Mouse (Mus musculus) heart, postnatal 0 days (tissue): ENCODE measurements around the gene Abcc3. TPM values are rescaled to one million over a fixed set of nuclear protein-coding genes. Genes with fewer than 3 reads are reported as not detected.

ENCODE experiments used
- ATAC-seq: fragments of 200-750 bp; cut with Nextera tagmentation; 2 replicates; pipeline ENCODE4 v1.8.0; 2017; ENCODE audit warnings: low read depth, moderate number of reproducible peaks, moderate library complexity; ENCODE audit not compliant: insufficient read depth
- DNase-seq: peaks from one replicate; pipeline ENCODE4 v3.0.0-alpha.2; 2016; ENCODE audit warnings: low spot score
- H3K27ac ChIP-seq: fragments of 300-500 bp; sonication (generic); 2 replicates; pipeline ENCODE4 v1.5.1; 2014; ENCODE audit warnings: low read depth, mild to moderate bottlenecking
- H3K27me3 ChIP-seq: fragments of 300-500 bp; sonication (generic); 2 replicates; pipeline ENCODE4 v1.6.1; 2014; ENCODE audit warnings: low read length, mixed read lengths; ENCODE audit not compliant: control insufficient read depth, insufficient read depth
- H3K36me3 ChIP-seq: fragments of 300-500 bp; sonication (generic); replicated peaks from 2 replicates; pipeline ENCODE4 v1.6.1; 2014; ENCODE audit warnings: low read length, mixed read lengths; ENCODE audit not compliant: control insufficient read depth, insufficient read depth
- H3K4me1 ChIP-seq: fragments of 300-500 bp; sonication (generic); 2 replicates; pipeline ENCODE4 v1.6.1; 2014; ENCODE audit warnings: antibody characterized with exemption; ENCODE audit not compliant: control insufficient read depth, insufficient read depth
- H3K4me2 ChIP-seq: fragments of 300-500 bp; sonication (generic); 2 replicates; pipeline ENCODE4 v1.6.1; 2014; ENCODE audit warnings: low read depth, mild to moderate bottlenecking, low read length, moderate library complexity
- H3K4me3 ChIP-seq: fragments of 300-500 bp; sonication (generic); 2 replicates; pipeline ENCODE4 v1.5.1; 2014; ENCODE audit warnings: low read depth, low read length
- H3K9ac ChIP-seq: fragments of 300-500 bp; sonication (generic); replicated peaks from 2 replicates; pipeline ENCODE4 v1.6.1; 2014; ENCODE audit warnings: low read depth, low read length, mixed read lengths
- H3K9me3 ChIP-seq: fragments of 300-500 bp; sonication (generic); replicated peaks from 2 replicates; pipeline ENCODE4 v1.6.1; 2016; ENCODE audit warnings: low read length; ENCODE audit not compliant: control insufficient read depth
- CTCF ChIP-seq: IDR thresholded peaks from 2 replicates; pipeline ENCODE4 v1.5.1; 2016; ENCODE audit warnings: antibody characterized with exemption, control low read depth, low read depth
- EP300 ChIP-seq: IDR thresholded peaks from 2 replicates; pipeline ENCODE4 v1.6.1; 2016; ENCODE audit warnings: antibody characterized with exemption, low read depth
- WGBS: fragments of 180-500 bp; shearing (Covaris S2); extraction: QIAGEN DNeasy Blood & Tissue Kit; methylation state at CpG from one replicate; pipeline ENCODE4 v1.1.7; 2014; 5-methylcytosine and 5-hydroxymethylcytosine counted together
- polyA plus RNA-seq: library from polyadenylated mRNA; unstranded; fragments of >200 nt; fragmentation: Nextera tagmentation; extraction: Ambion mirVana; gene quantifications from 2 replicates; pipeline ENCODE4 v1.2.1, GENCODE M21; 2015
- total RNA-seq: library from RNA; depleted of rRNA; stranded (reverse); fragments of >200 nt; gene quantifications from 2 replicates; pipeline ENCODE4 v1.2.3, GENCODE M21; 2014; ENCODE audit warnings: low replicate concordance

Gene Abcc3
- total and polyA plus RNA-seq, 2 experiments from 2014 or later: 0.72 to 14.5 TPM

DNA sequence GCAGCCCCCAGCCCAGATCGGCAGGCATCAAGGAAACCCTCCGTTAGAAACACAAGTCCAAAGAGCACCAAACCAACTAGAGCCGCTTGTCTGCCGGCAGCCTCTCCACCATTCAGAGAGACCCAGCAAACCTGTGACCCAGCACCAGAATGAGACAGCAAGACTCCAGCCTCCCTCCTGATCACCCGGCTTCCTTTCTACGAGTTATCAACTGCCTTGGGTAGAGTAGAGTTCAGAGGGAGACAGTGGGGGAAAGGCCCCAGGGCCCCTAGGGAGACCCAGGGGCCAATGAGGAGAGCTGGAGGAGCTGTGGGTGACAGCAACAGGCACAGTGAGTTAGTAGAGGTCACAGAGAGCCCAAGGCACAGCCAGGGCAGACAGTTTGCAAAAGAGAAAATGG lies 28.2 kb upstream of the Abcc3 start:
- no peak overlapping the region for H3K27ac ChIP-seq
- H3K27me3 ChIP-seq: peaks cover 8% of the 10 kb centered on the region; the same call in 1 of the 2 replicates

GRCm38 (mm10) chr11:94420325-94420724 lies 27.5 kb upstream of the Abcc3 start:
- H3K4me2 ChIP-seq: no peak overlapping the region
- peaks cover 10% of the 10 kb centered on the region; the same call in 1 of the 2 replicates for H3K27me3 ChIP-seq
- ATAC-seq: no peak
- no peaks in the 10 kb centered on the region for H3K9me3 ChIP-seq
- peak; percentile 38 for DNase-seq
- 21% methylated on average over 7 of the region's 7 CpGs for WGBS
- H3K9ac ChIP-seq: no peak overlapping the region
- 0 out of 2 replicates have a peak, but pooled peaks cover 4% of the 10 kb centered on the region for H3K4me1 ChIP-seq
- TF ChIP-seq CTCF (peak; percentile 76), EP300 (no peak)
- H3K36me3 ChIP-seq: peaks cover 23% of the 10 kb centered on the region
- no peak overlapping the region for H3K4me3 ChIP-seq
- no peak overlapping the region for H3K27ac ChIP-seq

More for the DNA sequence above, 28.2 kb upstream of the Abcc3 start:
- H3K36me3 ChIP-seq: peaks cover 22% of the 10 kb centered on the region; the same call in 1 of the 2 replicates
- no peaks in the 10 kb centered on the region for H3K9me3 ChIP-seq
- H3K4me3 ChIP-seq: no peak overlapping the region
- TF ChIP-seq EP300 (no peak), CTCF (no peak)
- WGBS: 58% methylated on average over 6 of the region's 6 CpGs
- no peak for ATAC-seq
- no peak overlapping the region for H3K4me2 ChIP-seq
- DNase-seq: no peak
- no peak overlapping the region for H3K9ac ChIP-seq
- H3K4me1 ChIP-seq: 0 out of 2 replicates have a peak, but pooled peaks cover 4% of the 10 kb centered on the region

- 0 out of 2 replicates have a peak, but pooled peaks cover 4% of the 10 kb centered on the region for H3K4me1 ChIP-seq
- H3K9ac ChIP-seq: no peak overlapping the region
- no peak for ATAC-seq
- H3K4me3 ChIP-seq: no peak overlapping the region
- H3K27ac ChIP-seq: no peak overlapping the region
- no peak for DNase-seq
- TF ChIP-seq EP300: no peak
- TF ChIP-seq CTCF: no peak
- H3K9me3 ChIP-seq: no peaks in the 10 kb centered on the region
- peaks cover 13% of the 10 kb centered on the region; the same call in 1 of the 2 replicates for H3K27me3 ChIP-seq
- no peak overlapping the region for H3K4me2 ChIP-seq
- H3K36me3 ChIP-seq: peaks cover 23% of the 10 kb centered on the region; the same call in 1 of the 2 replicates
- WGBS: 63% methylated on average over 10 of the region's 10 CpGs
These were observed 26.4 kb upstream of the Abcc3 start for GRCm38 (mm10) chr11:94419004-94419727.

DNA sequence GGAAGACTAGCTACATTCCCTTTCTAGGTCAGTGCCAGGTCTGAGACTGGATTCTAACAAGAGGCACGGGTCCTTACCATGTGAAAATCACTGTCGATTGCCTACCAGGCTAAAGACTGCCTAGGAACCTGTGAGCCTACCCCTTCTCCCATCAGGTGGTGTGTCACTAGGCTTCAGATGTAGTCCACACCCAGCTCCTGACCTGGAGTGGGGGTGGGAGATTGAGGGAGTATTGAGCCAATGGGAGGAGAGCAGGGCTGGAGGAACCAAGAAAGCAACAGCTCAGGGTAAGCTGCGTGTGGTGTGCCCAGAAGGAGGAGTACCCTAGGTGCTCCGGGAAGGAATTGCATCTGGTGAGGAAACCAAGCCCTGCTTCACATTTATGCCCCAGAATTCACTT lies 21.2 kb upstream of the Abcc3 start:
- H3K9ac ChIP-seq: no peak overlapping the region
- no peak for ATAC-seq
- WGBS: 61% methylated on average over 4 of the region's 4 CpGs
- no peak overlapping the region for H3K4me3 ChIP-seq
- peaks cover 23% of the 10 kb centered on the region for H3K36me3 ChIP-seq
- H3K9me3 ChIP-seq: no peaks in the 10 kb centered on the region
- H3K27me3 ChIP-seq: peaks cover 16% of the 10 kb centered on the region; the same call in 1 of the 2 replicates
- no peak overlapping the region for H3K4me2 ChIP-seq
- no peak overlapping the region for H3K27ac ChIP-seq
- H3K4me1 ChIP-seq: peaks cover 20% of the 10 kb centered on the region
- TF ChIP-seq CTCF: no peak
- TF ChIP-seq EP300: no peak
- no peak for DNase-seq

- WGBS: 23% methylated on average over 8 of the region's 8 CpGs
- TF ChIP-seq EP300 (no peak), CTCF (no peak)
- no peak overlapping the region for H3K9ac ChIP-seq
- peaks cover 16% of the 10 kb centered on the region; the same call in 1 of the 2 replicates for H3K27me3 ChIP-seq
- no peak overlapping the region for H3K4me2 ChIP-seq
- H3K9me3 ChIP-seq: no peaks in the 10 kb centered on the region
- H3K4me1 ChIP-seq: peaks cover 20% of the 10 kb centered on the region
- ATAC-seq (no peak), DNase-seq (peak; percentile 32)
- H3K36me3 ChIP-seq: peaks cover 19% of the 10 kb centered on the region
- no peak overlapping the region for H3K4me3 ChIP-seq
- H3K27ac ChIP-seq: no peak overlapping the region
These were observed 20.7 kb upstream of the Abcc3 start for GRCm38 (mm10) chr11:94413516-94413915.
